8 mouse cellular contexts compared by ENCODE assay signal in genomic region chr5:143386797-143387621, GRCm38 (mm10). TPM values are rescaled to one million over a fixed set of nuclear protein-coding genes. Genes with fewer than 3 reads are reported as not detected.
A peak's percentile ranks its signal among the peaks of the same experiment; 100 is the strongest.
DNase-seq lines count a peak whose midpoint lies in the region; ATAC-seq and TF ChIP-seq lines count a peak whose summit lies in the region.

No protein-coding gene starts in this region.

- H3K4me2 ChIP-seq in embryonic facial prominence, embryonic 13.5 days: peak overlapping the region; percentile 62
- peak overlapping the region; percentile 72 for H3K4me2 ChIP-seq in kidney, embryonic 16.5 days (replicated peaks; ENCODE audit: low read depth, low read length)

- 10% methylated on average over 39 of the region's 39 CpGs for WGBS in embryonic facial prominence, embryonic 13.5 days
- WGBS in kidney, embryonic 16.5 days: 7% methylated on average over 39 of the region's 39 CpGs

- H3K4me3 ChIP-seq in testis, adult 2 months (ENCODE audit: control insufficient read depth, low read depth, low read length): peak overlapping the region; percentile 32
- H3K4me3 ChIP-seq in embryonic facial prominence, embryonic 13.5 days: peak overlapping the region; percentile 35
- H3K4me3 ChIP-seq in kidney, embryonic 16.5 days (ENCODE audit: low read length): peak overlapping the region; percentile 45

- peaks cover 8% of the 10 kb centered on the region for H3K4me1 ChIP-seq in testis, adult 2 months (ENCODE audit: control insufficient read depth, insufficient read depth, low read length)
- H3K4me1 ChIP-seq in embryonic facial prominence, embryonic 13.5 days: peaks cover 8% of the 10 kb centered on the region
- peaks cover 10% of the 10 kb centered on the region for H3K4me1 ChIP-seq in kidney, embryonic 16.5 days (ENCODE audit: insufficient read depth, low read length)

- H3K9me3 ChIP-seq in embryonic facial prominence, embryonic 13.5 days: no peaks in the 10 kb centered on the region
- no peaks in the 10 kb centered on the region for H3K9me3 ChIP-seq in kidney, embryonic 16.5 days (ENCODE audit: low read length)

- TF ChIP-seq CTCF in testis, adult 2 months (IDR thresholded peaks at IDR 0.05; ENCODE audit: control insufficient read depth, insufficient read depth, insufficient replicate concordance, low read depth, low read length): no peak

- no peak for DNase-seq in testis, postnatal 14 days (ENCODE audit: low spot score)
- DNase-seq in yolk sac, embryonic 10.5 days (ENCODE audit: low spot score): peak; percentile 66

- no peak for TF ChIP-seq POLR2A in testis, adult 2 months (IDR thresholded peaks at IDR 0.05; ENCODE audit: control insufficient read depth, low read depth, low read length)

- no peak; the same call in 1 of the 2 replicates for ATAC-seq in embryonic facial prominence, embryonic 13.5 days (ENCODE audit: insufficient number of reproducible peaks, insufficient read depth, low FRiP score, low TSS enrichment, low read depth)
- ATAC-seq in kidney, embryonic 16.5 days (ENCODE audit: low FRiP score, low TSS enrichment): peak; percentile 89
- ATAC-seq in megakaryocyte progenitor cell, adult 5-6 weeks (replicated peaks; ENCODE audit: poor library complexity): peak; percentile 49
- ATAC-seq in erythroblast, adult 5-6 weeks (replicated peaks; ENCODE audit: low FRiP score, poor library complexity, severe bottlenecking): no peak
- ATAC-seq in frontal cortex, adult (ENCODE audit: low TSS enrichment): no peak

- H3K27me3 ChIP-seq in testis, adult 2 months (ENCODE audit: control insufficient read depth, insufficient read depth, low read length): no peaks in the 10 kb centered on the region
- peaks cover 42% of the 10 kb centered on the region for H3K27me3 ChIP-seq in embryonic facial prominence, embryonic 13.5 days
- H3K27me3 ChIP-seq in kidney, embryonic 16.5 days (ENCODE audit: insufficient read depth, low read length): peaks cover 11% of the 10 kb centered on the region; the same call in 1 of the 2 replicates

- peak overlapping the region; percentile 17; the same call in 1 of the 2 replicates for H3K9ac ChIP-seq in embryonic facial prominence, embryonic 13.5 days
- peak overlapping the region; percentile 41 for H3K9ac ChIP-seq in kidney, embryonic 16.5 days (replicated peaks; ENCODE audit: low read length)

- H3K27ac ChIP-seq in testis, adult 2 months (ENCODE audit: control insufficient read depth, insufficient read depth, low read depth, low read length): no peak overlapping the region
- H3K27ac ChIP-seq in embryonic facial prominence, embryonic 13.5 days: no peak overlapping the region
- no peak overlapping the region for H3K27ac ChIP-seq in kidney, embryonic 16.5 days (ENCODE audit: low read length)

- H3K36me3 ChIP-seq in testis, adult 2 months (ENCODE audit: control insufficient read depth, insufficient read depth, low read length): no peaks in the 10 kb centered on the region
- no peaks in the 10 kb centered on the region for H3K36me3 ChIP-seq in embryonic facial prominence, embryonic 13.5 days
- H3K36me3 ChIP-seq in kidney, embryonic 16.5 days (ENCODE audit: insufficient read depth, low read length): no peaks in the 10 kb centered on the region

RNA-seq across cellular contexts. Expression of gene Kdelr2, which starts 16.6 kb away (rescaled TPM):
- polyA plus RNA-seq in testis, adult 2 months (2012; rRNA removed): 58.8 and 64.3 TPM in 2 replicates
- polyA plus RNA-seq in embryonic facial prominence, embryonic 13.5 days (2015; fragmentation: Nextera tagmentation; extraction: Ambion mirVana): 355 and 381 TPM in 2 replicates
- polyA plus RNA-seq in kidney, embryonic 16.5 days (2015; fragmentation: Nextera tagmentation; extraction: Ambion mirVana): 317 and 349 TPM in 2 replicates
- total RNA-seq in megakaryocyte progenitor cell, adult 5-6 weeks (2015): 98.7 and 103 TPM in 2 replicates
- total RNA-seq in megakaryocyte progenitor cell, adult 5-6 weeks (2017): 150 and 171 TPM in 2 replicates
- total RNA-seq in erythroblast, adult 5-6 weeks (2015; ENCODE audit: low replicate concordance): 17.6 and 19.6 TPM in 2 replicates
- 15.5 and 29.2 TPM in 2 replicates for total RNA-seq in erythroblast, adult 5-6 weeks (2017; ENCODE audit: low replicate concordance)

RNA-seq across cellular contexts. Expression of gene Grid2ip, which starts 29.9 kb away (rescaled TPM):
- 0.05 TPM in 2 replicates for polyA plus RNA-seq in testis, adult 2 months (2012; rRNA removed)
- polyA plus RNA-seq in embryonic facial prominence, embryonic 13.5 days (2015; fragmentation: Nextera tagmentation; extraction: Ambion mirVana): 0.52 and 1.1 TPM in 2 replicates
- 0.05 and 0.07 TPM in 2 replicates for polyA plus RNA-seq in kidney, embryonic 16.5 days (2015; fragmentation: Nextera tagmentation; extraction: Ambion mirVana)
- total RNA-seq in megakaryocyte progenitor cell, adult 5-6 weeks (2015): not detected in 2 replicates
- total RNA-seq in megakaryocyte progenitor cell, adult 5-6 weeks (2017): not detected in 2 replicates
- total RNA-seq in erythroblast, adult 5-6 weeks (2015; ENCODE audit: low replicate concordance): 0.58 TPM in 1 of 2 replicates, not detected in the other
- total RNA-seq in erythroblast, adult 5-6 weeks (2017; ENCODE audit: low replicate concordance): not detected in 2 replicates

RNA-seq across cellular contexts. Expression of gene Zdhhc4, which starts 58.0 kb away (rescaled TPM):
- 390 and 402 TPM in 2 replicates for polyA plus RNA-seq in testis, adult 2 months (2012; rRNA removed)
- 79.9 and 84.5 TPM in 2 replicates for polyA plus RNA-seq in embryonic facial prominence, embryonic 13.5 days (2015; fragmentation: Nextera tagmentation; extraction: Ambion mirVana)
- 81.9 and 82.7 TPM in 2 replicates for polyA plus RNA-seq in kidney, embryonic 16.5 days (2015; fragmentation: Nextera tagmentation; extraction: Ambion mirVana)
- total RNA-seq in megakaryocyte progenitor cell, adult 5-6 weeks (2015): 58.7 and 66.4 TPM in 2 replicates
- total RNA-seq in megakaryocyte progenitor cell, adult 5-6 weeks (2017): 36.2 and 38.7 TPM in 2 replicates
- total RNA-seq in erythroblast, adult 5-6 weeks (2015; ENCODE audit: low replicate concordance): 8.8 and 23.8 TPM in 2 replicates
- total RNA-seq in erythroblast, adult 5-6 weeks (2017; ENCODE audit: low replicate concordance): 6.0 and 10.6 TPM in 2 replicates

Comparison
In these comparisons a context has a peak if more than half of its experiments do, and no peak if none do; other contexts are left out.
1. ATAC-seq: peak in kidney, embryonic 16.5 days (single experiment) and megakaryocyte progenitor cell, adult 5-6 weeks (single experiment); none in embryonic facial prominence, embryonic 13.5 days (single experiment), erythroblast, adult 5-6 weeks (single experiment) and frontal cortex, adult (single experiment).
2. Peak in every context shown above with its lines, with median percentiles within 50 percentile points of each other: H3K4me3 ChIP-seq.